Mouse (Mus musculus) heart, adult 9 months (tissue): ENCODE measurements around the gene Ldb2.

ENCODE experiments used
- DNase-seq, 2 experiments: peaks; one replicate each; pipeline ENCODE4 v3.0.0; 2022; ENCODE audit warnings: low spot score in 2 of 2

The Ldb2 gene

DNA sequence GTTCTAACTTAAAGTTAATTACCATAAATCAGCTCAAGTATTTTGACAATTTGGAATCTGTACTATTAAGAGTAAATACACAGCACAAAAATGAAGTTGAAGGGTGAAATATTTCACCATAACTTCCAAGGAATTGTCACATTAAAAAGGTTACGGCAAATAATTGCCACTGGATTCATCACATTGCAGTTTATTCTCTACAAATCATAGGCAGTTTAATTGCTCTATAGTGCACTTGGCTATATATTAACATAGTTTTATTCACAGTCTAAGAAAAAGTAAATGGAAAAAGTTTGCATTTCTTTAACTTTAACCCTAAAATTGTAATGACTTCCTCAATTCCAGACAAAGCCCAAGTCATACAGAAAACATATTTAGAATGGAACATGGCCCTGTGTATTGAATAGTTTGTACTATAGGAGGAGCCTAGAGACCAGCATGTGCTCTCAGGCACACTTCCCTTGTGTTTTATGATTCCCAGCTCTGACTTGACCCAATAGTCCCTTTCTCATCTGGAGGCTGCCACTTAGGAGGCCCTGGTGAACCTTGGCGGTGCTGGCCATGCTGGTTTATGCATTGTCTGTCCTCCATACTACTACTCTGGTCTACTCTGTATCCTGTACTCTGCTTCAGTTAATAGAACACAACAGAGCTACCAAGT is 255.9 kb downstream of the Ldb2 start:
- no peak for DNase-seq

DNA sequence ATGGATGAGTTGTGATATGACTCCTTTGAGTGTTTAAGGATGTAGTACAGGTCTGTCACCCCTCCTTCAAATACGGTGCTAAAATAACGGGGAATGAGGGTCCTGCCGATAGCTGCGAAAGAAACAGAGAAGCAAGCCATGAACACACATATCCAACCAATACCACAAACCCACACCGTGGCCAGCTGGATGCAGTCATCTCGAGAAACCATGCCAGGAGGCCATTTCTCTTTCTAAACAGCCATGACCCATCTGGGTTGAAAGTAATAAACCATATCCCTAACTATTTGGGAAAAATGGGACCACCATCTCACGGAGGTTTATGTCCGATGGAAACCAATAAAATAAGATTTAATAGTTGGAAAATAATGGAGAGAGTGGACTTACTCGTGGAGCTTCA is 257.7 kb downstream of the Ldb2 start:
- no peak for DNase-seq

DNA sequence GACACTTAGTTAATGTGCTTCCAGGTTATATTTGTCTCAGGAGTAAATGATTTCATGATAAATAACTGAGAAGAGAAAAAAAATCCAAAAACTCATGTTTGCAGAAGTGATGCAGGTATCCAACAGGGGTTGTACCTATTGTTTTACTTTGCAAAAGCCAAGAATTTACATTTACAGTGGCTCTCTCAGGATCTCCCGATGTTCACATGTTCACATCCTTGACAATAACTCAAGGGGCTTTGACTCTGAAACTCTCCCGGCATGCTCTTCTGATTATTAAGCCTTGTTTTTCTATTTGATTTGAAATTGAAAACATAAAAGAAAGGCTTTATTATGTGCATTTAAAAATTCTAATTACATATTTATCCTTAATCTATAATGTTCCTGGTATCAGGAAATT is 260.8 kb downstream of the Ldb2 start:
- DNase-seq: no peak

DNA sequence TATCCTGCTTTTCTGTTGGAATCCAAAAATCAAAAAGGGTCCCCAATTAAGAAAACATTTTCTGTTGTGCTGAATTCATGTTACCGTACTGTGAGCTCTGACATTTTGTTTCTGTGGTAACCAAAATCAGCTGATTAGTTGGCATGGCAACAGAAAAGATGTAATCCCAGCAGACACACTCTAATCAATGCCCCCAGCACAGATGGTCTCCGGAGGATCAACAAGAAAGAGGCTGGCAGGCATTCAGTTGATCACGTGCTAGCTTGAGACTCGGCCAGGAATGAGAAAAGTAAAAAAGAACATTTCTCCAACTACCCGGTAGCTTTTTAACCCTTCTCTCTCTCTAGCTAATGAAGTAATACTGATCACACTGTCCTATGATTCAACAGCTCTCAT is 261.5 kb downstream of the Ldb2 start:
- DNase-seq: peak; percentile 15 to 25

DNA sequence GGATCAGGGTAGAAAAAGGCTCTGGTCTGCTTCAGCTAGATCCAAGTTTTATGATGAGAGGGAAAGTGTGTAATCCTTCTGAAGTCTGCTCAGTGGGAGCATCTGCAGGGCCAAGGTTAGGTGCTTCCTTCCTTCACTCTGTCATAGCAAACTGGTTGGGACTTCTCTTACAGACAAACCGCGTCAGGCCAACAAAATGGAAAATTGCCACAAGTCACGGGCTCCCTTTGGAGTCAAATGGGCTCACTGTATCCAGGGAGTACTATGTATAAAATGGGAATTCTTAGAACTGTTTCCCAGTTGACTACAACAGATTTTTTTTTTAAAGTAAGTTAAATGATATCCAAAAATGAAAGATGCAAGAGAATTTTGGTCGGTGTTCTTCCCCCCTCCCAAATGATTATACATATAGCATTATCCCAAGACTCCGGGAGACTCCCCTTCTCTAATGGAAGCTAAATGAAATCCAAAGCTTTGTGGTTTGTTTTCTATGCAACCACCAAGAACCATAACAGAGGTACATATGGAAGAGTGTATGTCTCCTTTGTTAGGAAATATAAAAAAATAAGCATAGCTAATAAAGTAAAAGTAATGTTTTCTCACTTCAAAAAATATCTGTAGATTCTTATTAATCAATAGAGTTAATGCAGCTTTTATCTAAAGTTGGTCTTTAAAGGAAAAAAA is 262.0 kb downstream of the Ldb2 start:
- DNase-seq: no peak

DNA sequence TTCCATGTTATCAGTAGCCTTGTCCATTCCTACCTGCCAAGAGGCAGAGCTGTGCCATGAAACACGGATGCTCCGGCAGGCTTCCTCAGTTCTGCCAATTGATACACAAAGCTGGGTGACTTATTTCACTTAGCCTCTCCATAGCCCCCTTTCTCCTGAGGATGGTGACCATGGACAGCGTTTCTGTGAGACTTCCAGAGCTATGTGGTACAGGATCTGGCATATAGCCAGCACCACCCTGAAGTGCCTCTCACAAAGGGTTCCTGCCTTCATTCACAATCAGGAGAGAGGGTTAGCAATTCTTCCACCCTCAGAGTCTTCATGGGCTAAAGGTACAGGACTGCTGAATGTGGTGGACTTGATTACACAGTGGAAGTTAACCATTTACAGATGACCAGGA is 270.0 kb downstream of the Ldb2 start:
- no peak for DNase-seq

DNA sequence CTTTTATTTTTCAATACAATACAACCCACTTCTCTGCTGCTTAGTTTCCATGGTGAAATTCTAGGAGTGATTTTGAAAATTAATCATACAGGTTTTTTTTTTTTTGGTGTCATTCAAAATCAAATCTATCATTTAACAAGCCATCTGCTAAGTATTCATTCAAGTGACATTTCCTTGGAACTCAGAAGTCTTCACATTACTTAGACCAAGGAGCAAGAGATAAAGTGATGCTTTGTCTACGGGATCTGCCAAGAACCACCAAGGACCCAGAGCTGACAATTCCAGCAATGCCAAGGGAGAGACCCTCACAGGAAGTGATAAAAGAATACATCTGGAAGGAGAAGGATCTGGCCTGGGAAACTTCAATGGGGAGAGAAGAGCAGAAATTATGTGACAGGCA is 270.5 kb downstream of the Ldb2 start:
- no peak for DNase-seq

DNA sequence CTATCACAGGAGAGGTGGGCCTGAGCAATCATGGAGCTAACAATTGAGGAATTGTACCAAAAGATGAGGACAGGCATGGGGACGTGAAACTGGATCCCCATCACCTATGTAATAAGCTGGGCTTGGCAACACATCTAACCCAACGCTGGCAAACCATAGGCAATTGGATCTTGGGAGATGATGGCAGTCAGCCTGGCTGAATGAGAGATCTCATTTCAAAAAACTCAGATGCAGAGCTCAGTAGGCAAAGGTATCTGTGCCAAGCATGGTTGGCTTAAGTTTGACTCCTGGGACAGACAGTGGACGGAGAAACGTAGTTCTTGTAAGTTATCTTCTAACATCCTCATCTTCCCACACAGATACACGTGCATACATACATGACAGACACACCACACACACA is 294.3 kb downstream of the Ldb2 start:
- no peak for DNase-seq

DNA sequence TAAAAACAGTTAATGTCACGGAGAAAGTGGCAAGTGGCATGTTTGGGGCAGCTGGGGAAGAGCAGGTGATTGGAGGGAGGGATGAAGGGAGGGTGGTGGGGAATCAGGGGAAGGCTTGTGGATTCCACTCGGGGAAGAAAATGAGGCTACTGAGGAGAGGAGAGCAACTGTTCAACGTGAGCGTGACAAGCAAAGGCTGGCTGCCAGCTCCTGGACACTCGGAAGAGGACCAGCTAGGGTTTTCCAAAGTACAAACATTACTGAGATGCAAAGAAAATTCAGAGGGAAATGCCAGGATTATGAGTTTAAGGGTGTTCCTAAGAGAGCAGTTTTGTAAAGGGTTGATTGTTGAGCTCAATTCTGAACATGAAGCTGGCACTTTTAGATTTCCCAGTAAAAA is 294.7 kb downstream of the Ldb2 start:
- no peak for DNase-seq

DNA sequence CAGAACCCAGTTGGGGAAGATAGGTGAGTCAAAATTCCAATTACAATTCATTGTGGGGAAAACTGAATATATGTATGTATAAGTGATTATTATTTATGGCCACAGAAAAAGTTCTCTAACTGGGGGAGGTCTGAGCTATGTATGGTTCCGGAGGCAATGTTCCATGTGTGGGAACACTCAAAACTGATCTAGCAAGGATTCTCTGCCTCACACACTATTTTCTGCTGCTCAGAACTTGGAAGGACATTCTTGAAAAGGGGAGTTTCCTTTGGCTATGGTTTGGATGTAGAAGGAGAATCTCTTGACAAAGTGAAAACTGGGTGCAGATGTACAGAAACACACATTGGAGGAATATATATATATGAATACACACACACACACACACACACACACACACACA is 301.3 kb downstream of the Ldb2 start:
- no peak for DNase-seq

DNA sequence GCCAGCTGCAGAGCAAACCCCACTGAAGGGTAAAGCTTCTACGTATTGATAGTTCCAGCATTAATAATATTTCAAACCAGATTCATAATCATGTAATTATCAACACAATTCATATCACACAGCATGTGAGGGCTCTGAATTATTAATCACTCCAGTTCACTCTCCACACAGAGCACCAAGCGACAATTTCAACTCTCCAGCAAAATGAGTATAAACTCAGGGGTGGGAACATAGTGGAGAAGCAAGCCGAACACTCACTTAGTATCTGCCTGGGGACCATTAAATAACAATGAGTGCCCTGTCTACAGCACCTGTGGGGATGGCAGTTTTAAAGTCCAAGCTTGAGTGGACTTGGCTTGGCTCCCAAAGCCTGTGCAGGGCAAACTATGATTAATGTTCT is 302.6 kb downstream of the Ldb2 start:
- DNase-seq: no peak

DNA sequence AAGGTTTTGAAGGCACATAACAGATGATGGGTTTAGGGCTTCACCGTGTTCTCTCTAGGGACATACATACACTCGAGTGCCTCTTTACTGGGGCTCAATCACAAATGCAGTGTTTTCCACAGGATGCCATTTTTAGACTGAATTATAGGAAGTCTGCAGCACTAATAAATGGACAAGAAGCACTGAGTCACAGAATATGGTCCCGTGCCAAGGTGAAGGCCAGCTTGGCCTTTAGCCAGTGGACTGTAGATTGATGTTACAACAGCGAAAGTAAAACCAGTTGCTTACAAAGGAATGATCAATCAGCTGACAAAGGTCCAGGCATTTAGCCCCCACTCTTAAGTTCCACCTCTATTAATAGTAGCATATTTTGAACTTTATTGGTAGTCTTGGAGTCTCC is 304.4 kb downstream of the Ldb2 start:
- DNase-seq: peak; percentile 76 to 82

DNA sequence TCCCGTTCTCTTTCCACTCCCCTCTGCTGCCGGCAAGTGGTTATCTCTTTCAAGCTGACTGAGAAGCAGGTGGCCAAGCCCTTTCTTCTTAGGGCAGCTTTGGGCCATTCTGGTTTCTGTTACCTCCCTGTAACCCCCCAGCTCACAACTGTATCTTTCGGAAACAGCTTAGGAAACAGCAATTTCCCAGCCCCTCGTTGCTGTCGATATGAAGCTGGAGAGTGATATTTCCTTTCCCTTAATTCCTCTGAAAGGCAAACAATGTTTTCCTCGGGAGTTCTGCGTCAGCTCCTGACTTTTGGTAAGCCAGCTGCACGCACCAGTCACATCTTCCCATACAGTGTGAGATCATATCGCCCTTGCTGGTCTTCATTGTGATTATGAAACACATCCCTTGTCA is 305.3 kb downstream of the Ldb2 start:
- DNase-seq: peak; percentile 24 to 56

DNA sequence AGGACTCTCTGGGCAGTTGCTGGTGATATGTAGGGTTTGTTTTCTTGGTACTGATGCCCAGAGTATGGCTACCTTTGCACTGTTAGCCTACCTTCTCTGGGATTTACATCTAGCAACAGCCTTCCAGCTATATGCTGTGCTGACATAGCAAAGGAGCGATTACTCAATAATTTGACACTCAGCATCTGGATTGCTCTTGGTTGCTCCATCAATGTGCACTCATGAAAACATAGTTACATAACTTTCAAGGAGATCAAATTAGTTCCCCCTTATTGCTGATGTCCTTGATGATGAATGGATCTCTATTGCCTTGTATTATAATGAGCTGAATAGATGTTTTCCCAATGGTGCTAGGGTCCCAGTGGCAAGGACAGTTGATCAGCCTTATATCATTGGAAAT is 308.0 kb downstream of the Ldb2 start:
- DNase-seq: no peak

DNA sequence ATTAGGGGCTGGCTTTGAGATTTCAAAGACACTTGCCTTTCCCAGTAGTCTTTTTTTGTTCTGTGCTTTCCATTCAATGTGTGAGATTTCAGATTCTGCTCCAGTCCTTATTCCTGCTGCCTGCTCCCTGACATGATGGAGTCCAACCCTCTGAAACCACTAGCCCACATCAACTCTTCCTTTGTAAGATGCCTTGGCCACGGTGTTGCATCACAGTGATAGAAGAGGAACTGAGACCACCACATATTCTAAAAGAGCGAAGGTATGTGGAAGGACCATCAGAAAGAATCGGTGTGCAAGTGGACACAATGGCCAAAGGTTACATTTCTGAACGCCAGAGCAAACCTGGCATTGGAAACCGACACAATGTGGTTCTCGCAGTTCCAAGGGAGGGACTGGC is 309.0 kb downstream of the Ldb2 start:
- DNase-seq: no peak

DNA sequence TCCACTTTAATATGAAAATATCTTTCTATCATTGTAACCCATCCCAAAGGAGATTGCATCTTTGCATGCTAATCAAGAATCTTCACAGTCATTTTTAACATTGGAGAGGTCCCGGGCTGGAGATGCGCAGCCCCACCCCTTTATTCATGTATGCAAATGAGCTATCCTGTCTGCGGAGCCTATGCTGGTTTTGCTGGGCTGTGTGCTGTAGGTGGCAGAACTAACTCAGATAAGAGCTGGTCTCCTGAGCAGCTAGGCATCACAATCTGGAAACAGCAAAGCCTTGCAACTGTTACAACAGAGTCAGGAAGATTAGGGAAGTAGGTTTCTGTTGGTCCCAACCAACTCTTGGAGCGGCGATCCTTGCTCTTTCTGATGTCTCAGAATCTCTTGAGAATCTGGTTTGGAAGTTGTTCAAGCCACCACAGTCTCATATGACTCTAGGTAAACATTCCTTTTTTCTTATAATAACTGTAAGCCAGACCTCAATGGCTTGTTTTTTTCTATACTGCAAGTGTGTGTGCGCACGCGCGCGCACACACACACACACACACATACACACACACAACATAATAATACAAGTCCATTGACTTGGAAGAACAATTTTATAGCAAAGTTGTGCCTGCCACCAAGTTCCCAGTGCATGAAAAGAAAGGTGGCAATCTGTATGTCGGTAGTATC is 315.9 kb downstream of the Ldb2 start:
- no peak for DNase-seq

DNA sequence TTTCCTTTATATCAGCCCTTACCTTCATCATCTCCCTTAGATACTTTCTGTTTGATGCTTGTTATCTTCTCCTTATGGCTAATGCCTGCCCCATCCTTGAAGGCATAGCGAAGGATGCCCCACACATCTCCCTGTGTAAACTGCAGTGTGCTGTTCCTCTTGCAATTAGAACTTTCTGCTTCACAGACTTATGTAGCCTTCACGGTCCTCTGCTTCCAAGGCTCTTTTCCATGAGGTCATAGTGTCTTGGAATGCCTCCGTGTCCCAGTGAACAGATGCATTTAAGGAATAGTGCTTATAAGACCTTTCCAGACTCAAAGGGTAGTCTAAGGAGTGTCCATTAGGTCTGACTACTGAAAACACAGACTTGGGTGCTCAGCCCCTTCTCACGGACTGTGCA is 318.1 kb downstream of the Ldb2 start:
- no peak for DNase-seq

DNA sequence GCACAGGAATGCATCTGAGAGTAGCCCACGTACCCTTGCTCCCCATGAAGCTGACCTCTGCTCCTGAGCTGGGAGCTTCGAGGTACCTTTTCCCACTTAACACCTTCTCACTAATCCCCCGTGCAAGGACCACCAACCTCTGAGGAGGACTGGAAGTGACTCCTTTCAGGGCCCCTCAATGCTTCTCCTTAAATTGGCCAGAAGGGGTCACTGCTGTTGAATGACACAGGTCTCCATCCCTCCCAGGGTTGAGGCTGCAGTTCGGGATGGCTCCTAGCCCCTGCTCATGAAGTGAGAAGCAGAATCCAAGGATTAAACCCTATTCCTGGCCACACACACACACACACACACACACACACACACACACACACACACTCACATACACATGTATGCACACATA is 323.1 kb downstream of the Ldb2 start:
- no peak for DNase-seq

DNA sequence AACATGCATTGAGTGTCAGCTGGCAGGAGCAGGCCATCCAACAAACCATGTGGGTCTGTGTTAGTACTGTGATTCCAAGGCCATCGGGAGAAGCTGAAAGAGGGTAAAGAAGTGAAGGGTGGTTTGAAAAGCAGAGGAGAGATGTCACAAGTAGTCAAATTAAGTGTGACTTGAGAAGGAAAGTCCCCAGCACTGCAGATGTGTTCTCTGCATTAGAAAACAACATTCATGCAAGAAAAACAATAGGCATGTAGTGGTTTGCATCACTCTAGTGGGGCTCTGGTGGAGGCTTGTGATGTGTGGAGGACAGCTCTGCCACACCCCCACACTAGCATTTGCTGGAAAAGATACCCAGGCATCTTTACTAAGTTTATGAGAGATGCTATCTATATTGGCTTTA is 323.9 kb downstream of the Ldb2 start:
- DNase-seq: no peak

DNA sequence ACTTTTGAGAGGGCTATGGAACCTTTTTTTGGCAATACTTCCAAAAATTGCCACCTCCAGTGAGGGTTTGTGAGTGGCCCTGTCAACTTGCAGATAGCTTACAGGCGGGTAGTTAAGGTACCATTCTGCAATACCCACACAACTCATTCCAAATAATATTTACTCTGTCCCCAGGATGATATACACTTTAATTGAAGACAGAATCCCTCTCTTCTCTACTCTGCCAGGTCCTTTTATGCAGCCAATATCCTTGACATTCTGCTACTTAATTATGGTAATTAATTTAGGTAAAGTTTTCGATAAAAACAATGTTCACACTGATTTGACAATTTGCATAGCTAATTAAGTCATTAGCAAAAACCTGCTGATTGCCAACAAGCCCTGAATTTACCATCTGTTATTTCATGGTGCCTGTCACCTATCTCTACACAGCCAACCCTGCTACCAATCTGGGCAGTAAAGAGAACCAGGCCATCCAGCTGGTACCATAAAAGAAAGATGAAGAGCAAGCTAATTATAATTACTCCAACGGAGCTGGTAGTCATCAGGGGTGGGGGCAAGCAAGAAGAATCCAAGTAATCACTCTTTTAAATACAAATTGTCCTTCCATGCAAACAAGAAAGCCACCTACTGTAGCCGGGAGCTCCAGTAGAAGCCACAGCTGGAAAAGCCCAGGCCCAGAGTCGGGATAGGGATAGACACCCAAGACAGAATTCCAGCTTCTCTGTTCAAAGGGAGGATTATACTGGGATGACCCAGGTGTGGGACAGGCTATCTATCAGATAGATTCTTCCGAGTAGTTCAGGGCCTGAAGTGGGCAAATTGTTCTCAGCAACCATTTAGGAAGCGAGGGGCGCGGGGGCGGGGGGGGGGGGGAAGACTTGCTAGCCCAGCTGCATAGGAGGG is 325.4 kb downstream of the Ldb2 start:
- no peak for DNase-seq

DNA sequence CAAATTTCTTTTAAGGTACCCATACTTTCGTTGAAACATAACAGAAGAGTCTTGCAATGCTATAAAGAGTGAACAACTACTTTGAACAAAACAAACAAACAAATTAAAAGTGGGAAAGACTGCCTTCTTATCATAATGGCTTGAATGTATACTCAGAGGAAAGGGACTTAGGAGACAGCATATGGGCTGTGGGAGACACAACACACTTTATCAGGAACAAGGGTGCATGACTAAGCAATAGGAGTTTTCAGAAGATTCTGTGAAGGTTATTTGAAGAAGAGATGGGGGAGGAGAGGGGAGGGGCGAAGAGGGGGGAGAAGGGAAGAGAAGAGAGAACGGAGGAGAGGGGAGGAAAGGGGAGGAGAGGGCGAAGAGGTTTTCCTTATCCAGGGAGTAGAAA is 334.2 kb downstream of the Ldb2 start:
- DNase-seq: no peak
